Mouse (Mus musculus): Measurements from ENCODE around the gene Taf4.

DNA sequence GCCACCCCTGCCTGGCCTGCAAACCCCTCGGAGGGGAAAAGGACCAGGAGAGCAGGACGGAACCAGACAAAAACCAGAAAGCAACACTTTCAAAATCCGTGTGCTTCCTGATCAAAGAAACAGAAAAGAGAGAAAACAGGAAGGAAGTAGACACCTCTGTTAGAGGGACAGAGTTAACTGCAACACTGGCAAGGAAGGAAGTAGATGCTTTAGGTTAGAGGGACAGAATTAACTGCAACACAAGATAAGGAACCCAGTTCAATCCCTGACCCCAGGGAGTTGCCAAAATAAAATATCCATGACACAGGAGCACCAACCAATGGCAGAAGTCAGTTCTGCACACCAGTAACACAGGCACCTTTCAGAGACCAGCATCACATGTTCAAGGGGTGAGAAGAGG lies 42.3 kb downstream of the Taf4 start:
- TF ChIP-seq CTCF (IDR thresholded peaks at IDR 0.05; ENCODE audit: insufficient read depth, low read depth, low read length) (no peak), POLR2A (IDR thresholded peaks at IDR 0.05; ENCODE audit: insufficient read depth, low read depth, low read length) (no peak)
